10 mouse cellular contexts compared by ENCODE assay signal in the genomic region with DNA sequence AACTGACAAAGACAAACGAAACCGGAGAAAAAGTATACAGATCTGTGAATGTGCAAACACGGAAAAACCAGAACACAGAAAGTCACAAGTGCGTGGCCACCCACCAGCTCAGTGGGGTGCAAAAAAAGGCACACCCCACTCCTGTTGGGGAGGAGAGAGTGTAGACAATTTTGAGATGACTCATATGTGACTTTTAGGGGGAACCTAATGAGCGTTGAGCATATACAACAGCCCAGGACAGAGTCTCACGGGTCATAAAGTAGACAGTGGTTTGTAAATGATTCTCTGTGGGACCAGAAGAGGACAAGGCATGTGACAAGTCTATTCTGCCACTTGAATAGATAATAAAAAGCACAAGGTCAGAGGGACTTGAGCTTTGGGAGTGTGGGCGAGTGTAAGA. TPM values are rescaled to one million over a fixed set of nuclear protein-coding genes. Genes with fewer than 3 reads are reported as not detected.
DNase-seq lines count a peak whose midpoint lies in the region; ATAC-seq and TF ChIP-seq lines count a peak whose summit lies in the region.
"Had no signal": no experiment of that assay in that cellular context is flagged by ENCODE, and none has a peak within 500 bp of the region (broad histone marks: within the 10 kb centered on the region; RNA-seq: fewer than 3 reads in every experiment).

No protein-coding gene starts in this region.

- H3K9me3 ChIP-seq in forebrain, embryonic 13.5 days (replicated peaks): no peaks in the 10 kb centered on the region
- no peaks in the 10 kb centered on the region for H3K9me3 ChIP-seq in limb, embryonic 15.5 days

- no peak overlapping the region for H3K4me3 ChIP-seq in layer of hippocampus, adult 2 months
- no peak overlapping the region for H3K4me3 ChIP-seq in forebrain, embryonic 13.5 days
- no peak overlapping the region for H3K4me3 ChIP-seq in limb, embryonic 15.5 days

- no peaks in the 10 kb centered on the region for H3K27me3 ChIP-seq in forebrain, embryonic 13.5 days
- no peaks in the 10 kb centered on the region for H3K27me3 ChIP-seq in limb, embryonic 15.5 days

- H3K27ac ChIP-seq in layer of hippocampus, adult 2 months: peak overlapping the region; percentile 83
- H3K27ac ChIP-seq in forebrain, embryonic 13.5 days: peak overlapping the region; percentile 66
- H3K27ac ChIP-seq in limb, embryonic 15.5 days: peak overlapping the region; percentile 33; the same call in 1 of the 2 replicates

- peak overlapping the region; percentile 24; the same call in 1 of the 2 replicates for H3K4me2 ChIP-seq in forebrain, embryonic 13.5 days
- H3K4me2 ChIP-seq in limb, embryonic 15.5 days: no peak overlapping the region; the same call in 1 of the 2 replicates

- ATAC-seq in forebrain, embryonic 13.5 days: no peak; the same call in 1 of the 2 replicates
- no peak for ATAC-seq in limb, embryonic 15.5 days (ENCODE audit: insufficient number of reproducible peaks, low FRiP score, low TSS enrichment, low read depth)
- 0 out of 2 replicates have a peak, but pooled peaks have one; percentile 11 for ATAC-seq in neutrophil, adult 5-6 weeks (ENCODE audit: extremely low read depth, insufficient number of reproducible peaks, low FRiP score, poor library complexity, severe bottlenecking)
- ATAC-seq in inflammation-experienced regulatory T-cells, adult 6 months: no peak

- no peak overlapping the region for H3K9ac ChIP-seq in forebrain, embryonic 13.5 days
- no peak overlapping the region for H3K9ac ChIP-seq in limb, embryonic 15.5 days

- 39% methylated on average over 7 of the region's 7 CpGs for WGBS in forebrain, embryonic 13.5 days
- WGBS in limb, embryonic 15.5 days: 20% methylated on average over 7 of the region's 7 CpGs

- peaks cover 42% of the 10 kb centered on the region for H3K4me1 ChIP-seq in forebrain, embryonic 13.5 days
- peaks cover 30% of the 10 kb centered on the region for H3K4me1 ChIP-seq in limb, embryonic 15.5 days

- H3K36me3 ChIP-seq in forebrain, embryonic 13.5 days (ENCODE audit: poor library complexity, severe bottlenecking): no peaks in the 10 kb centered on the region
- no peaks in the 10 kb centered on the region for H3K36me3 ChIP-seq in limb, embryonic 15.5 days

- DNase-seq in layer of hippocampus, adult 2 months (ENCODE audit: low spot score in 2 of 2): no peak
- DNase-seq in layer of hippocampus, adult 18-20 months (ENCODE audit: low spot score in 2 of 2): no peak
- no peak for DNase-seq in layer of hippocampus, postnatal 25 days (ENCODE audit: extremely low spot score in 1 of 2, low spot score in 1 of 2)
- DNase-seq in layer of hippocampus, postnatal 14 days (ENCODE audit: low spot score in 2 of 2): no peak
- DNase-seq: cerebellum, adult 9-11 months; kidney, postnatal 25 days had no signal

- TF ChIP-seq CTCF in layer of hippocampus, adult 2 months (conservative IDR thresholded peaks at IDR 0.05): no peak

RNA-seq across cellular contexts. Expression of gene 4933407L21Rik, which starts 4.9 kb away (rescaled TPM):
- total RNA-seq in layer of hippocampus, adult 2 months (2021): 1 to 10 TPM; 3.3 to 3.6 TPM
- 1 to 10 TPM; 3.3 to 4.1 TPM for total RNA-seq in layer of hippocampus, adult 18-20 months (2021)
- 3.7 and 5.2 TPM in 2 replicates for polyA plus RNA-seq in forebrain, embryonic 13.5 days (2015; fragmentation: Nextera tagmentation; extraction: Ambion mirVana)
- polyA plus RNA-seq in limb, embryonic 15.5 days (2015; fragmentation: Nextera tagmentation; extraction: Ambion mirVana): 0.35 and 0.55 TPM in 2 replicates
- 0.23 TPM in 1 of 2 replicates, not detected in the other for total RNA-seq in neutrophil, adult 5-6 weeks (2017)
- total RNA-seq in layer of hippocampus, postnatal 25 days (2021): 1 to 10 TPM; 3.5 to 4.0 TPM
- polyA plus RNA-seq in inflammation-experienced regulatory T-cells, adult 6 months (2017; shearing (Covaris generic)): 1 to 10 TPM in 1 of 3 experiments, under 1 TPM in 2; 0.49 to 1.4 (median 0.60) TPM
- 1 to 10 TPM; 4.1 to 5.3 TPM for total RNA-seq in layer of hippocampus, postnatal 14 days (2021)

RNA-seq across cellular contexts. Expression of gene Gpr55, which starts 27.6 kb away (rescaled TPM):
- not detected for total RNA-seq in layer of hippocampus, adult 2 months (2021)
- under 1 TPM in 1 of 2 experiments, not detected in 1; 0.08 TPM for total RNA-seq in layer of hippocampus, adult 18-20 months (2021)
- polyA plus RNA-seq in forebrain, embryonic 13.5 days (2015; fragmentation: Nextera tagmentation; extraction: Ambion mirVana): 0.08 TPM in 1 of 2 replicates, not detected in the other
- 0.06 and 0.15 TPM in 2 replicates for polyA plus RNA-seq in limb, embryonic 15.5 days (2015; fragmentation: Nextera tagmentation; extraction: Ambion mirVana)
- 0.81 and 1.4 TPM in 2 replicates for total RNA-seq in neutrophil, adult 5-6 weeks (2017)
- under 1 TPM in 1 of 2 experiments, not detected in 1; 0.12 TPM for total RNA-seq in layer of hippocampus, postnatal 25 days (2021)
- polyA plus RNA-seq in inflammation-experienced regulatory T-cells, adult 6 months (2017; shearing (Covaris generic)): 1 to 10 TPM; 2.3 to 5.7 (median 2.6) TPM
- not detected for total RNA-seq in layer of hippocampus, postnatal 14 days (2021)

RNA-seq across cellular contexts. Expression of gene Itm2c, which starts 39.1 kb away (rescaled TPM):
- total RNA-seq in layer of hippocampus, adult 2 months (2021): 100 to 1,000 TPM; 748 to 802 TPM
- 100 to 1,000 TPM; 867 to 891 TPM for total RNA-seq in layer of hippocampus, adult 18-20 months (2021)
- polyA plus RNA-seq in forebrain, embryonic 13.5 days (2015; fragmentation: Nextera tagmentation; extraction: Ambion mirVana): 124 and 129 TPM in 2 replicates
- polyA plus RNA-seq in limb, embryonic 15.5 days (2015; fragmentation: Nextera tagmentation; extraction: Ambion mirVana): 306 and 309 TPM in 2 replicates
- total RNA-seq in neutrophil, adult 5-6 weeks (2017): 20.7 and 24.3 TPM in 2 replicates
- total RNA-seq in layer of hippocampus, postnatal 25 days (2021): 100 to 1,000 TPM; 728 to 849 TPM
- polyA plus RNA-seq in inflammation-experienced regulatory T-cells, adult 6 months (2017; shearing (Covaris generic)): 100 to 1,000 TPM in 2 of 3 experiments, 10 to 100 TPM in 1; 93.4 to 125 (median 112) TPM
- 100 to 1,000 TPM; 505 to 525 TPM for total RNA-seq in layer of hippocampus, postnatal 14 days (2021)

Comparison
In these comparisons a context has a peak if more than half of its experiments do, and no peak if none do; other contexts are left out.
1. H3K27ac ChIP-seq: peak in every context shown above with its lines; median percentile 83 in layer of hippocampus, adult 2 months; 66 in forebrain, embryonic 13.5 days; 33 in limb, embryonic 15.5 days.
2. RNA of gene Itm2c, which starts 39.1 kb away (total RNA-seq): 867 to 891 TPM in layer of hippocampus, adult 18-20 months, 728 to 849 TPM in layer of hippocampus, postnatal 25 days, 748 to 802 TPM in layer of hippocampus, adult 2 months and 505 to 525 TPM in layer of hippocampus, postnatal 14 days; 20.7 to 24.3 TPM in neutrophil, adult 5-6 weeks; every median in the first group is over 10 times any median in the second.